Mouse (Mus musculus) lung, embryonic 16.5 days (tissue): ENCODE results near the gene Ccdc171. TPM values are rescaled to one million over a fixed set of nuclear protein-coding genes. Genes with fewer than 3 reads are reported as not detected.

Experiments
- ATAC-seq: fragments of 200-750 bp; cut with Nextera tagmentation; 2 replicates; pipeline ENCODE4 v1.8.0; 2017; ENCODE audit warnings: low read depth, mild to moderate bottlenecking, moderate library complexity
- H3K27ac ChIP-seq: fragments of 300-500 bp; sonication (generic); 2 replicates; pipeline ENCODE4 v1.5.1; 2014; ENCODE audit warnings: mild to moderate bottlenecking, control low read depth, low read length
- H3K27me3 ChIP-seq: fragments of 300-500 bp; sonication (generic); 2 replicates; pipeline ENCODE4 v1.6.1; 2014; ENCODE audit warnings: low read depth, low read length, mixed read lengths; ENCODE audit not compliant: control insufficient read depth, insufficient read depth
- H3K36me3 ChIP-seq: fragments of 300-500 bp; sonication (generic); 2 replicates; pipeline ENCODE4 v1.6.1; 2014; ENCODE audit warnings: low read length; ENCODE audit not compliant: control insufficient read depth, insufficient read depth
- H3K4me1 ChIP-seq: fragments of 300-500 bp; sonication (generic); replicated peaks from 2 replicates; pipeline ENCODE4 v1.6.1; 2014; ENCODE audit warnings: low read length, mixed read lengths; ENCODE audit not compliant: control insufficient read depth, insufficient read depth
- H3K4me2 ChIP-seq: fragments of 300-500 bp; sonication (generic); 2 replicates; pipeline ENCODE4 v1.6.1; 2014; ENCODE audit warnings: low read depth, low read length, control low read depth
- H3K4me3 ChIP-seq: fragments of 300-500 bp; sonication (generic); 2 replicates; pipeline ENCODE4 v1.5.1; 2014; ENCODE audit warnings: mild to moderate bottlenecking, low read length, control low read depth
- H3K9ac ChIP-seq: fragments of 300-500 bp; sonication (generic); 2 replicates; pipeline ENCODE4 v1.6.1; 2014; ENCODE audit warnings: low read length, control low read depth
- H3K9me3 ChIP-seq: fragments of 300-500 bp; sonication (generic); 2 replicates; pipeline ENCODE4 v1.6.1; 2016; ENCODE audit warnings: low read length; ENCODE audit not compliant: control insufficient read depth
- WGBS: fragments of 180-500 bp; shearing (Covaris S2); extraction: QIAGEN DNeasy Blood & Tissue Kit; methylation state at CpG from one replicate; pipeline ENCODE4 v1.1.7; 2014; 5-methylcytosine and 5-hydroxymethylcytosine counted together
- polyA plus RNA-seq: library from polyadenylated mRNA; unstranded; fragments of >200 nt; fragmentation: Nextera tagmentation; extraction: Ambion mirVana; gene quantifications from 2 replicates; pipeline ENCODE4 v1.2.1, GENCODE M21; 2015

Gene Ccdc171
- polyA plus RNA-seq, 1 experiment from 2014 or later, result 4.5 TPM

DNA sequence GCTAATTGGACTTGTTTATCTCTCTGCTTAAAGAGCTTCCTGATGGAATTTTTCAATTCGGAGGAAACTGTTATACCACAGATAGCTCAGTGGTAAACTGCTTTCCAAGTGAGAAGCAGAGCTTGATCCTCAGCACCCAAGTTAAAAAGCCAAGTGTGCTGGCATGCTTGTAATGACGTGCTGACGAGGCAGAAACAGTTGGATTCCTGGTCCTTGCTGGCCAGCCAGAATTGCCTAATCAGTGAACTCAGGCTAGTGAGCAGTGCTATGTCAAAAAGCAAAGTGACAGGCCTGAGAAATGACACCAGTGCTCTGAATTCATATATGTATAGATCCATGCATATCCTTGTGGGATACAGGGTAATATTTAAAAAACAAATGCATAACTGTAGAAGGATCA lies 174.8 kb downstream of the Ccdc171 start:
- no peaks in the 10 kb centered on the region for H3K4me1 ChIP-seq
- no peak overlapping the region for H3K9ac ChIP-seq
- no peaks in the 10 kb centered on the region for H3K27me3 ChIP-seq
- H3K4me3 ChIP-seq, result no peak overlapping the region
- H3K36me3 ChIP-seq, result no peaks in the 10 kb centered on the region
- no peaks in the 10 kb centered on the region for H3K9me3 ChIP-seq
- no peak for ATAC-seq
- H3K4me2 ChIP-seq, result no peak overlapping the region
- no peak overlapping the region for H3K27ac ChIP-seq
- 40% methylated on average over 3 of the region's 3 CpGs for WGBS

DNA sequence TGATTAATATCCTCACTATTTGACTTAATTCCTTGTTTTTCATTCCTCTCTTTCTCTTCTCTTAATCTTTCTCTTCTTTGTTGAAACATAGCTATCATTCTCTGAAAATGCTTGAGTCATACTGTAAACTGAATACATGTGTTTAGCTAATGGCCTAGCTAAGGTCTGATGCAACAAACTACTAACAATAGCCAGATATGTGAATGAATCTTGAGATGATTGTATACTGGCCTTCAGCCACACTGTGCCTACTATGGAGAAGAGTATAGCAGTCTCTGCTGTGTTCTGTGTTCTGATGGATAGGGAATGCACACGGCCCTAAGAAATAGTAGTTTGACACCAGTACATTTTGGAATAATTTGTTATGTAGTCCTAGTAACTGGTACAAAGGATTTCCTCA lies 191.7 kb downstream of the Ccdc171 start:
- no peak for ATAC-seq
- no peak overlapping the region for H3K4me3 ChIP-seq
- H3K27me3 ChIP-seq, result no peaks in the 10 kb centered on the region
- H3K9me3 ChIP-seq, result no peaks in the 10 kb centered on the region
- WGBS, result 88% methylated on average over 1 of the region's 1 CpGs
- no peaks in the 10 kb centered on the region for H3K36me3 ChIP-seq
- H3K9ac ChIP-seq, result no peak overlapping the region
- no peaks in the 10 kb centered on the region for H3K4me1 ChIP-seq
- no peak overlapping the region for H3K27ac ChIP-seq
- H3K4me2 ChIP-seq, result no peak overlapping the region

DNA sequence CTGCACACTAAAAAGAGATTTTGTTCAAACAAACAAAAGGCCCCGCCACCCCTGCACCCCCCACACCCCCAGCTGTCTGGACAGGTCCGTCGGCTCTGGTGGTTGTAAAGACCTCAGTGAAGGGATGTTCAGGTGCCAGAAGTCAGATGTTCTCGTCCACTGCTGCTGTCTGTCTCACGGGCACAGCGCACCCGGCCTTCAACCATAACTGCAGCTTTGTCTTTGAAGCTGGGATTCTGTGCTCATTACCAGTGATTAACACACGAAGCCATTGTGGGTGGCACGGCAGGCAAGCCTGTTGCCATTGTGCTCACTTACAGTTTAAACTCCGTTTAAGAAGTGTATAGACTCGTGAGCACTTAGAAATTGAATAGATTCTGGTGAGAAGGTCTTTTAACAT lies 194.5 kb downstream of the Ccdc171 start:
- H3K4me2 ChIP-seq, result no peak overlapping the region
- 59% methylated on average over 11 of the region's 11 CpGs for WGBS
- H3K27me3 ChIP-seq, result no peaks in the 10 kb centered on the region
- H3K36me3 ChIP-seq, result no peaks in the 10 kb centered on the region
- H3K9me3 ChIP-seq, result no peaks in the 10 kb centered on the region
- no peak overlapping the region for H3K4me3 ChIP-seq
- no peak overlapping the region for H3K27ac ChIP-seq
- H3K9ac ChIP-seq, result no peak overlapping the region
- H3K4me1 ChIP-seq, result no peaks in the 10 kb centered on the region
- ATAC-seq, result no peak

DNA sequence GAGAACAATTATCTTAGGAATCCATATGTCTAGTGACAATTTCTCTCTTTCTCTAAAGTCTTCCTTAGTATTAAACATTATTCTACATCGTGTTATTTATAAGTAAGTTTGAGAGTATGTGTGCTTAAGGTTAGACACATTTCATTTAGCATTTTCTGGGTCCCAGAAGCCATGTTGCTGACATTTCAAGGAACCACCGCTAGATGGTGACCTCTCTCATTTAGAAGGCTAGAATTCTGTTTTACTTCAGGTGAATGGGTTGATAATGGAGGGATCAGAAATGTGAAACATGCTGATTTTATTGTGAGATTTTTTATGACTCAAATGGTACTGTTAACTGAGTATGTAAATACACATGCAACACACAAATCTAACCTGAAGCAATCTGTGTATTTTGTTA lies 199.8 kb downstream of the Ccdc171 start:
- no peak overlapping the region for H3K4me3 ChIP-seq
- H3K9me3 ChIP-seq, result no peaks in the 10 kb centered on the region
- no peaks in the 10 kb centered on the region for H3K27me3 ChIP-seq
- 5% methylated on average over 2 of the region's 2 CpGs for WGBS
- H3K4me1 ChIP-seq, result no peaks in the 10 kb centered on the region
- H3K4me2 ChIP-seq, result no peak overlapping the region
- H3K36me3 ChIP-seq, result no peaks in the 10 kb centered on the region
- H3K9ac ChIP-seq, result no peak overlapping the region
- no peak overlapping the region for H3K27ac ChIP-seq
- no peak for ATAC-seq

DNA sequence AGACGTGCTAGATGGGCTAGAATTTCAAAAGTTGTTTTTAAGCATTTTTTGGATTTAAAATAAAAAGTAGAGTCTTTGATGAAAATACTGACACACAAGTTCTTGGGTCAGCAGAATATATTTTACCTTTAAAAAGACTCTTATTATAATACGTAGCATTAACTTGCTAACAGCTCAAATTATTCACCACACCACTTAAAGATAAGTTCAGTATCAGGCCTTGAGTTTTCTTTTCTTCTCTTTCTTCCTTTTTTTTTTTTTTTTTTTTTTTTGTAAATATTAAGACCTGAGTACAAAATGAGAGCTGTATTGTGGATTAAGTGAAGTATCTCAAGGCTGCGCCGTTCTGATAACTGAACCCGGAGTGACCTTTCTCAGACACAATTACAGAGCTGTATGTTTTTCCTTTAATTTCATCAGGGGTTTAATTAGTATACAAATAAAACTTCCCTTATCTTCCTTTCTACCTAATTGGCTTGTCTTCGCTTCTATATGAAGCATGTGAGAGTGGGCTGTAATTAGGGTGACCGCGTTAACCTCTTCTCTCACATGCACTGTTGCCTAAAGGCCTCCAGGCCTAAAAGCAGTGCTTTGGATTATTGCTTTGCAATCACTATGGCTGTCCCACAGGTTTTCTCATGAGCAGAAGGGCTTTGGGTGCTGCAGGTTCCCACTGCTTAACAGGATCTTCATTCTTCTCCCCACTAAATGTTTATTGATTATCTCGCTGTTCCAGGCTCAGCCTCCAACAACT lies 214.0 kb downstream of the Ccdc171 start:
- no peak for ATAC-seq
- no peak overlapping the region for H3K9ac ChIP-seq
- H3K27ac ChIP-seq, result no peak overlapping the region
- no peaks in the 10 kb centered on the region for H3K9me3 ChIP-seq
- no peak overlapping the region for H3K4me3 ChIP-seq
- WGBS, result 78% methylated on average over 9 of the region's 9 CpGs
- no peaks in the 10 kb centered on the region for H3K36me3 ChIP-seq
- H3K4me1 ChIP-seq, result no peaks in the 10 kb centered on the region
- H3K27me3 ChIP-seq, result no peaks in the 10 kb centered on the region
- no peak overlapping the region for H3K4me2 ChIP-seq

DNA sequence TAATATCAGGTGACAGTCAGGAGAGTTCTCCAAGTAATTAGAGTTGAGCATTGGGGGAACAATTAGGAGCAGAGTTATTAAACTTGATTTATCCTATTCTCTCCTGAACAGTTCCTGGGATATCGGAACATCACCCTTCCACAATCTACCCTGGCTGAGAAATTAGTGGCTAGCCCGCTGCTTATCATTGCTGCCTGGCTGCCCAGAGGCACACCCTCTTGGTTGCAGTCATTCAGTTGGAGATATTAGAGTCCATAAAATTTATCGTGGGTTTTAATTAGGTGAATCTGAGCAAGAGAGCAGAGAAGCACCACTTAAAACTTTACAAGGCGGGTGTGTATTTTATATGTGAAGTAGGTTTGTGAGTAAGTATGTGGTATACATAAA lies 214.5 kb downstream of the Ccdc171 start:
- no peak for ATAC-seq
- H3K27me3 ChIP-seq, result no peaks in the 10 kb centered on the region
- H3K9ac ChIP-seq, result no peak overlapping the region
- no peak overlapping the region for H3K4me3 ChIP-seq
- H3K36me3 ChIP-seq, result no peaks in the 10 kb centered on the region
- WGBS, result 86% methylated on average over 4 of the region's 4 CpGs
- no peak overlapping the region for H3K27ac ChIP-seq
- H3K9me3 ChIP-seq, result no peaks in the 10 kb centered on the region
- H3K4me1 ChIP-seq, result no peaks in the 10 kb centered on the region
- H3K4me2 ChIP-seq, result no peak overlapping the region

DNA sequence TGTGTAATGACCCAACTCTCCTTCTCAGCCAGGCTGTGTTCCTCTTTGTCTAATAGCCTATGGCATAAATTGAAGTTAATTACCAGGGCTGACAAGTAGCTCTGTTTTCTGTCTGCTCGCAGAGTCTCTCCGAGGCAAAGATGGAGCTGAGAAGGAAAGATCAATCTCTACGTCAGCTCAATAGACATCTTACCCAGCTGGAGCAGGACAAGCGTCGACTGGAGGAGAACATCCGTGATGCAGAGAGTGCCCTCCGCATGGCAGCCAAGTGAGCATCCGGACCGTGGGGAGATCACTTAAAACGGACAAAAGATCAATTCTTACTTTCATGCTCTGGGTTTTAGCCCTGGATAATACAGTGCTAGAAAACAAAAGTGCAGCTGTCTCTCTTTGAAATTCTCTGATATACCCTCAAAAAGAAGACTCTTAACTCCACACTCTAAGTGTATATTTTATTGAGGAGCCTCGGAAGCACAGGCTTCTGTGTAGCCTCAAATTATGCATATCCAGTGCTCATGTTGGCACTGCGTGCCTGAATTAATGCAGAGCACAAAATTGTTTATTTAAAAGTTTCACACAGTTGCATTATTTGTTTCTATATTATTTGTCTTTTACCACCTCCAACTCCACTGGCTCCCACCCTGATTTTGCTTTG lies 217.6 kb downstream of the Ccdc171 start:
- Histone ChIP-seq H3K27ac (no peak overlapping the region), H3K27me3 (no peaks in the 10 kb centered on the region), H3K9me3 (no peaks in the 10 kb centered on the region), H3K36me3 (no peaks in the 10 kb centered on the region), H3K4me3 (no peak overlapping the region), H3K4me1 (no peaks in the 10 kb centered on the region), H3K4me2 (no peak overlapping the region), H3K9ac (no peak overlapping the region)
- ATAC-seq, result no peak
- 67% methylated on average over 12 of the region's 12 CpGs for WGBS

DNA sequence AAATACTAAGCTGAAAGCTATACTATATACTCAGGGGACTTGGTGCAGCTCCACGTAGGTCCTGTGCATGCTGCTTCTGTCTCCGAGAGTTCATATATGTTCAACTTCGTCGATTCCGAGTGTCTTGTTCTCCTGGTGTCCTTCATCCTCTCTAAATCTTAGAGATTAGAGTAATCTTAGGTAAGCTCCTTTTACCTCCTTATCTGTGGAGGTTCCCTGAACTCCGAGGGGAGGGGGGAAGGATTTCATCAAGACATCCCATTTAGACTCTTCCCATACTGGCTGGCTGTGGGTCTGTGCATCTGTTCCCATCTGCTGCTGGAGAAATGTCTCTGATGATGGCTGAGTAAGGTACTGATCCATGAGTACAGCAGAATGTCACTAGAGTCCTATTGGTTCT lies 249.8 kb downstream of the Ccdc171 start:
- WGBS, result 91% methylated on average over 6 of the region's 6 CpGs
- no peak for ATAC-seq
- no peak overlapping the region for H3K4me3 ChIP-seq
- no peaks in the 10 kb centered on the region for H3K27me3 ChIP-seq
- no peak overlapping the region for H3K27ac ChIP-seq
- H3K4me1 ChIP-seq, result no peaks in the 10 kb centered on the region
- 0 out of 2 replicates have a peak, but pooled peaks cover 3% of the 10 kb centered on the region for H3K9me3 ChIP-seq
- no peaks in the 10 kb centered on the region for H3K36me3 ChIP-seq
- no peak overlapping the region for H3K4me2 ChIP-seq
- H3K9ac ChIP-seq, result no peak overlapping the region

DNA sequence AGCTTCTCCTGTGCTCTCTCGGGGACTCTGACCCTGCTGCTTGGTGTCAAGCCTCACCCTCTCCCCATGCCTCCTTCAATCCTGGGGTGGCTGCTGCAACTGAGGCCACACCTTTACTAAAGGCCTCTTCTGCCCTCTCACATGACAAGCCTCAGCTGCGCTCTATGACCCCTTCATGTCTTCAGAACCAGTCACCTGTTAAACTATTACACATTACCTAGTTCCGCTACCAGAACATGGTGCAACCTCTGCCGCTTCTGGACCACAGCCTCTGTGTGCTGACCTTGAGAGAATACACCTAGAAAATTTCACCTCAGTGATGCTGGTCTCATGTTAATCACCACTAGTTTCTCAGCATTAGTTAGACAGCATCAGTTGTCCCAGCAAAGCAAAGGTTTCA lies 254.7 kb downstream of the Ccdc171 start:
- no peaks in the 10 kb centered on the region for H3K36me3 ChIP-seq
- H3K9ac ChIP-seq, result no peak overlapping the region
- ATAC-seq, result no peak
- no peaks in the 10 kb centered on the region for H3K27me3 ChIP-seq
- H3K4me1 ChIP-seq, result no peaks in the 10 kb centered on the region
- no peak overlapping the region for H3K4me3 ChIP-seq
- no peak overlapping the region for H3K27ac ChIP-seq
- 92% methylated on average over 4 of the region's 4 CpGs for WGBS
- no peak overlapping the region for H3K4me2 ChIP-seq
- no peaks in the 10 kb centered on the region for H3K9me3 ChIP-seq
